Mouse (Mus musculus) embryonic fibroblast, embryonic 13.5 days (primary cell): ENCODE measurements around the gene Slco1b2.

ENCODE experiments used
- CTCF ChIP-seq: IDR thresholded peaks from 2 replicates; pipeline ENCODE4 v1.5.1; 2011; ENCODE audit warnings: mild to moderate bottlenecking, control low read depth, low read length, moderate library complexity, borderline replicate concordance; ENCODE audit not compliant: insufficient read depth
- POLR2A ChIP-seq: IDR thresholded peaks from 2 replicates; pipeline ENCODE4 v1.6.1; 2011; ENCODE audit warnings: low read depth, mild to moderate bottlenecking, control low read depth, low read length, moderate library complexity

GRCm38 (mm10) chr6:141629291-141629690 is at the start of gene Slco1b2:
- no peak for TF ChIP-seq POLR2A
- TF ChIP-seq CTCF = no peak
